Mouse (Mus musculus): ENCODE measurements at regions not wholly inside any gene's neighbourhood (a gene's known extent, or its start where the extent isn't known, plus 50 kb on each side); places are given as distances from the start of the nearest gene placed in this dataset.

DNA sequence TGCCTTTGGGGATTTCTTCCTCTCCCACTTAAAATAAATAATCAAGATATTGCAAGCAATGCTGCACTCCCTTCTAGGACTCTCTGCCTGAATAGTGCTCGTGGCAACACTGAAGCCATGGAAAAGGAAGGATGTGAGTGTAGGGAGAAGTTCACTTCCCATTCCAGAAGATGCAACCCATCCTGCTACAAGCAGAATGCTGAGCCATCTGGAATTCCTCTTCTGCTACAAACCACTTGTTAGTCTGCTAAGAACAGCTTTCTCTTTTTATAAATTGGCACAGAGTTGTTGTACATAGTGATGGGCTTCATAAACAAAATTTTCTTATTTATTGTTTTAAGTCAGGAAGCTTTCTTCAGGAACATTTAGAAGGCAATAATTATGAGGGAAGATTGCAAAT lies 215.7 kb upstream of the Lmcd1 start:
- Histone ChIP-seq H3K4me1 (ENCODE audit: control insufficient read depth, insufficient read depth, low read length) (no peaks in the 10 kb centered on the region), H3K27me3 (ENCODE audit: control insufficient read depth, insufficient read depth, low read length) (no peaks in the 10 kb centered on the region), H3K27ac (no peak overlapping the region), H3K4me3 (no peak overlapping the region), H3K9ac (ENCODE audit: low read depth, low read length) (no peak overlapping the region), H3K79me2 (replicated peaks; ENCODE audit: control insufficient read depth, insufficient read depth, low read length) (no peaks in the 10 kb centered on the region), H3K36me3 (ENCODE audit: control insufficient read depth, insufficient read depth, low read length) (no peaks in the 10 kb centered on the region)
- intact Hi-C loops (cut with DNase I), result no loop called here
- WGBS, result 12% methylated on average over 1 of the region's 1 CpGs
- DNase-seq, result no peak
- TF ChIP-seq EP300 (IDR thresholded peaks at IDR 0.05; ENCODE audit: insufficient read depth, low read depth, low read length), result no peak
- TF ChIP-seq CTCF (IDR thresholded peaks at IDR 0.05), result no peak
- TF ChIP-seq POLR2A (IDR thresholded peaks at IDR 0.05; ENCODE audit: insufficient read depth, low read depth, low read length), result no peak

- Histone ChIP-seq H3K4me1 (ENCODE audit: control insufficient read depth, insufficient read depth, low read length) (no peaks in the 10 kb centered on the region), H3K27ac (no peak overlapping the region), H3K36me3 (ENCODE audit: control insufficient read depth, insufficient read depth, low read length) (no peaks in the 10 kb centered on the region), H3K4me3 (no peak overlapping the region), H3K79me2 (replicated peaks; ENCODE audit: control insufficient read depth, insufficient read depth, low read length) (no peaks in the 10 kb centered on the region), H3K27me3 (ENCODE audit: control insufficient read depth, insufficient read depth, low read length) (no peaks in the 10 kb centered on the region), H3K9ac (ENCODE audit: low read depth, low read length) (no peak overlapping the region)
- WGBS, result 55% methylated on average over 3 of the region's 3 CpGs
- DNase-seq, result no peak
- intact Hi-C loops (cut with DNase I), result no loop called here
- TF ChIP-seq EP300 (IDR thresholded peaks at IDR 0.05; ENCODE audit: insufficient read depth, low read depth, low read length), result no peak
- TF ChIP-seq POLR2A (IDR thresholded peaks at IDR 0.05; ENCODE audit: insufficient read depth, low read depth, low read length), result no peak
- TF ChIP-seq CTCF (IDR thresholded peaks at IDR 0.05), result no peak
Measured at GRCm38 (mm10) chr6:112062956-112063355, 210.6 kb upstream of the Lmcd1 start.

- 54% methylated on average over 3 of the region's 3 CpGs for WGBS
- intact Hi-C loops (cut with DNase I), result loop anchor here (5.0 kb wide), 1 partner anchor 1033 kb away; no protein-coding TSS in a partner anchor
Measured at GRCm38 (mm10) chr6:112090597-112090996, 183.0 kb upstream of the Lmcd1 start.

DNA sequence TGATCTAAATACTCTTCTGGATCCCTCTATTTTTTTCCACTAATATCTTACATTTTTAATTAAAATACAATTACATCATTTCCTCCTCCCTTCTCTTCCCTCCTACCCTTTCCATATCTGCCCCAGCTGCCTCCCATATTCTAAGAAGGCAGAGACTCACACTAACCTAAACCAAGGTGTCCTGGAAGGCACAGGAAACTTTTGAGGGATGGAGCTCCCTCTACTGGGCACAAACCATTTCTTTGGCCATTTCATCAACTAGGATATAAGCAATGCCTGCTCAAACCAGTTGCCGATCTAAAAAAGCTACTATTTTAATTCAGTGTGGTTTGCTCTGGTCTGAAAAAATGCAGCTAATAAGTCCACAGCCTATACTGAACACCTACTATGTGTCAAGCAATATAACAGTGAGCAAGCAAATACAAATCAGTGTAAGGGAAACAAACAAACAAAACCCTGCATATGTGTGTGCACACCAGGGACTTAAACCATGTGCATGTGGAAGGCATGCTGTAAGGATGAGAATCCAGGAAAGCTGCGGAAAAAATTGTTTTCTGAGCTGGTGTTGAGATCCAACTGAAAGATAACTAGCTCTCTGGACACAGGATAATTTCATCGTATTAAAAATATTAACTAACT lies 182.3 kb upstream of the Lmcd1 start:
- intact Hi-C loops (cut with DNase I), result loop anchor here (5.0 kb wide), 1 partner anchor 1034 kb away; no protein-coding TSS in a partner anchor
- Histone ChIP-seq H3K4me1 (ENCODE audit: control insufficient read depth, insufficient read depth, low read length) (no peaks in the 10 kb centered on the region), H3K36me3 (ENCODE audit: control insufficient read depth, insufficient read depth, low read length) (no peaks in the 10 kb centered on the region), H3K79me2 (replicated peaks; ENCODE audit: control insufficient read depth, insufficient read depth, low read length) (no peaks in the 10 kb centered on the region), H3K27ac (no peak overlapping the region), H3K9ac (ENCODE audit: low read depth, low read length) (no peak overlapping the region), H3K4me3 (no peak overlapping the region), H3K27me3 (ENCODE audit: control insufficient read depth, insufficient read depth, low read length) (no peaks in the 10 kb centered on the region)
- TF ChIP-seq CTCF (IDR thresholded peaks at IDR 0.05) (peak; percentile 66), POLR2A (IDR thresholded peaks at IDR 0.05; ENCODE audit: insufficient read depth, low read depth, low read length) (no peak)
- 46% methylated on average over 3 of the region's 3 CpGs for WGBS
- no peak for DNase-seq

More at GRCm38 (mm10) chr6:112090597-112090996, 183.0 kb upstream of the Lmcd1 start:
- Histone ChIP-seq H3K27ac (no peak overlapping the region), H3K27me3 (ENCODE audit: control insufficient read depth, insufficient read depth, low read length) (no peaks in the 10 kb centered on the region), H3K4me3 (no peak overlapping the region), H3K36me3 (ENCODE audit: control insufficient read depth, insufficient read depth, low read length) (no peaks in the 10 kb centered on the region), H3K79me2 (replicated peaks; ENCODE audit: control insufficient read depth, insufficient read depth, low read length) (no peaks in the 10 kb centered on the region), H3K4me1 (ENCODE audit: control insufficient read depth, insufficient read depth, low read length) (no peaks in the 10 kb centered on the region), H3K9ac (ENCODE audit: low read depth, low read length) (no peak overlapping the region)
- TF ChIP-seq EP300 (IDR thresholded peaks at IDR 0.05; ENCODE audit: insufficient read depth, low read depth, low read length) (no peak), CTCF (IDR thresholded peaks at IDR 0.05) (no peak), POLR2A (IDR thresholded peaks at IDR 0.05; ENCODE audit: insufficient read depth, low read depth, low read length) (no peak)
- DNase-seq, result no peak

- no peak for TF ChIP-seq CTCF (IDR thresholded peaks at IDR 0.05)
- no peak for TF ChIP-seq EP300 (IDR thresholded peaks at IDR 0.05; ENCODE audit: insufficient read depth, low read depth, low read length)
- TF ChIP-seq POLR2A (IDR thresholded peaks at IDR 0.05; ENCODE audit: insufficient read depth, low read depth, low read length), result no peak
- no peaks in the 10 kb centered on the region for H3K36me3 ChIP-seq (ENCODE audit: control insufficient read depth, insufficient read depth, low read length)
- no peak for DNase-seq
- no peaks in the 10 kb centered on the region for H3K79me2 ChIP-seq (replicated peaks; ENCODE audit: control insufficient read depth, insufficient read depth, low read length)
- H3K27me3 ChIP-seq (ENCODE audit: control insufficient read depth, insufficient read depth, low read length), result no peaks in the 10 kb centered on the region
- no peak overlapping the region for H3K27ac ChIP-seq
- H3K4me3 ChIP-seq, result no peak overlapping the region
- no peaks in the 10 kb centered on the region for H3K4me1 ChIP-seq (ENCODE audit: control insufficient read depth, insufficient read depth, low read length)
- no peak overlapping the region for H3K9ac ChIP-seq (ENCODE audit: low read depth, low read length)
- WGBS, result 72% methylated on average over 3 of the region's 3 CpGs
- intact Hi-C loops (cut with DNase I), result loop anchor here (5.0 kb wide), 1 partner anchor 1036 kb away; no protein-coding TSS in a partner anchor
Measured at GRCm38 (mm10) chr6:112093300-112093699, 180.3 kb upstream of the Lmcd1 start.

DNA sequence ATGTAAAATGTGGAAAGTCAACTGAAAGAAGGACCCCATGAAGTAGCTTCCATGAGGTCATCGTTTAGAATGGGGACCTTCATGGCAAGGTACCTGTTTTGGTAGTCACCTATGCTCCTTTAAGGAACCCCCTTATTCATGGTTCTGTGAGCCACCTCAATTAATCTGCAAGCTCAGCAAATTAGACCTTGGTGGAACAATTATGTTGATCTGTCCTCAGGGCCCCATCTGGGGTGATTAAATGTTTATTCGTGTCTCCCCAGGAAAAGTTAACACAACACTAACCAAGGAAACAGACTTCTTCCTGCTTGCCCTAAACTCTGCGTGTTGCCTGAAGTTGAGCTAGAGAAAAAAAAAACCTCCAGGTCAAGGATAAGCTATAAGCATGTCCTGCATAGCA lies 175.9 kb upstream of the Lmcd1 start:
- intact Hi-C loops (cut with DNase I), result no loop called here
- WGBS, result 52% methylated on average over 3 of the region's 3 CpGs
- H3K79me2 ChIP-seq (replicated peaks; ENCODE audit: control insufficient read depth, insufficient read depth, low read length), result no peaks in the 10 kb centered on the region
- no peak overlapping the region for H3K27ac ChIP-seq
- no peaks in the 10 kb centered on the region for H3K4me1 ChIP-seq (ENCODE audit: control insufficient read depth, insufficient read depth, low read length)
- no peak overlapping the region for H3K9ac ChIP-seq (ENCODE audit: low read depth, low read length)
- no peak overlapping the region for H3K4me3 ChIP-seq
- no peaks in the 10 kb centered on the region for H3K36me3 ChIP-seq (ENCODE audit: control insufficient read depth, insufficient read depth, low read length)
- no peak for DNase-seq
- TF ChIP-seq EP300 (IDR thresholded peaks at IDR 0.05; ENCODE audit: insufficient read depth, low read depth, low read length) (no peak), POLR2A (IDR thresholded peaks at IDR 0.05; ENCODE audit: insufficient read depth, low read depth, low read length) (no peak), CTCF (IDR thresholded peaks at IDR 0.05) (no peak)
- H3K27me3 ChIP-seq (ENCODE audit: control insufficient read depth, insufficient read depth, low read length), result no peaks in the 10 kb centered on the region

All from heart, adult 2 months (tissue).